Mouse (Mus musculus): ENCODE results near the gene Serac1. TPM values are rescaled to one million over a fixed set of nuclear protein-coding genes. Genes with fewer than 3 reads are reported as not detected.

Serac1 gene
- total RNA-seq, 2 experiments from 2014 or later = 18.7 to 19.8 TPM

Other genes with a start within 250 kb of the Serac1 start
- 10 to 100 TPM; 10.2 to 10.4 TPM for gene Snx9, start 238.4 kb downstream of the Serac1 start, total RNA-seq (2021)
- gene Synj2, start 138.5 kb downstream of the Serac1 start, total RNA-seq (2021) = 10 to 100 TPM in 1 of 2 experiments, 1 to 10 TPM in 1; 9.7 to 13.3 TPM
- 100 to 1,000 TPM; 168 to 169 TPM for gene Gtf2h5, start within 50 bp of the Serac1 start, total RNA-seq (2021)
- gene Tulp4, start 26.7 kb upstream of the Serac1 start, total RNA-seq (2021) = 100 to 1,000 TPM; 431 to 468 TPM
- 10 to 100 TPM; 76.6 to 85.7 TPM for gene Tmem181a, start 177.1 kb upstream of the Serac1 start, total RNA-seq (2021)
- gene Dynlt1a, start 237.8 kb upstream of the Serac1 start, total RNA-seq (2021) = 10 to 100 TPM; 28.1 to 28.8 TPM